Mouse (Mus musculus): ENCODE results near the gene Ift46. TPM values are rescaled to one million over a fixed set of nuclear protein-coding genes. Genes with fewer than 3 reads are reported as not detected.

Ift46 gene
- total and polyA plus RNA-seq, 3 experiments, result 30.2 to 51.9 TPM; not detected in 1

DNA sequence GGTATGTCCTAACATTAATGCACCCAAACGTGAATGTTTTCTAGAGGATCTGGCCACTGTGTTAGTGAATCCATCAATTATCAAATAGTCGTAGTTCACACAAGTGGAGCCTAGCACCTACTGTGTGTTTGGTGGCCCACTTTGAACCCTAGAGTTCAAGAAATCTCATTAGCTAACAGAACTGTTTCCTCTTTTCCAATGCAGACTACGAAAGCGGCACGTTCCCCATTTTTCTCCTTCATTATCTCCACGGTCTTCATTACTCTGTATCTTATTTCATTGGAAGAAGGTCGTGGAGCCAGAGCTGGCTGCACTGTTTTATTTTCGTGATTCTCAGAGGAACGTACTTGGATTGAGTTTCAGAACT is 32.2 kb downstream of the Ift46 start:
- TF ChIP-seq BHLHE40 (IDR thresholded peaks at IDR 0.05; ENCODE audit: borderline replicate concordance, low read depth, low read length) (peak; percentile 61; the same call in 1 of the 2 replicates), GATA1 (IDR thresholded peaks at IDR 0.05; ENCODE audit: low read depth, low read length) (peak; percentile 9; the same call in 1 of the 2 replicates), KAT2A (conservative IDR thresholded peaks at IDR 0.05; ENCODE audit: low read depth, low read length) (no peak), ZKSCAN1 (IDR thresholded peaks at IDR 0.05; ENCODE audit: low read depth, low read length) (peak; percentile 91), UBTF (IDR thresholded peaks at IDR 0.05; ENCODE audit: borderline replicate concordance, insufficient read depth, low read depth, low read length) (0 out of 2 replicates have a peak, but pooled peaks have one; percentile 21)
- Histone ChIP-seq H3K9me3 (replicated peaks; ENCODE audit: insufficient read depth, low read length) (no peaks in the 10 kb centered on the region), H3K36me3 (ENCODE audit: control insufficient read depth in 1 of 2, insufficient read depth in 2 of 2, low read length in 2 of 2) (peaks cover 0 to 2% of the 10 kb centered on the region in 2 experiments; a peak in 2 of 4 replicates), H3K9ac (ENCODE audit: control insufficient read depth, low read depth, low read length, poor library complexity, severe bottlenecking) (peak overlapping the region; percentile 68), H3K4me3 (ENCODE audit: control insufficient read depth in 1 of 2, insufficient read depth in 1 of 2, low read depth in 2 of 2, low read length in 2 of 2) (peak overlapping the region; percentile 71 to 79), H3K79me2 (ENCODE audit: control insufficient read depth, insufficient read depth, low read length, poor library complexity) (no peaks in the 10 kb centered on the region), H3K4me1 (ENCODE audit: control insufficient read depth in 1 of 2, insufficient read depth in 2 of 2, low read length in 2 of 2) (peaks cover 0 to 6% of the 10 kb centered on the region in 2 experiments; a peak in 1 of 4 replicates), H3K27me3 (ENCODE audit: control insufficient read depth in 1 of 2, insufficient read depth in 2 of 2, low read length in 2 of 2) (no peaks in the 10 kb centered on the region), H3K27ac (ENCODE audit: control insufficient read depth, low read depth, low read length) (peak overlapping the region; percentile 1; the same call in 1 of the 2 replicates)
- peak; percentile 75 for DNase-seq (ENCODE audit: low read depth, low spot score)

DNA sequence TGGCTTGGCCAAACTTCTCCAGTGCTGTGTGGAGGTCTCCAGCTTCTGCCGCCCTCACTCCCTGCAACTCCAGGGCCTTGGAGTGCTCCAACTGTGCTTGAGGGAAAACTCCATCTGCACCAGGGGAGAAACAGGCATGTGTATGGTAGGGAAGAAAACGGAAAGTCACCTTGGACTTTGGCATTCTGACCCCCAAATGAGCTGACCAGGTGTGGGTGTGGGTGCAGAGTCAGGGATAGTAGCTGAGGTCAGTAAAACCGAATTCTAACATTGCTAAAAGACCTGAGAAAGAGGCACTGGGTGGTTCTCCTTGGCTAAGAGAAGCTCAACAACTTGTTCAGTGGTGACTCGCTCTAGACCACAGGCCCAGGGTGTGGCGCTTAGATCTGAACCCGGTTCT is 34.0 kb downstream of the Ift46 start:
- H3K79me2 ChIP-seq (ENCODE audit: control insufficient read depth, insufficient read depth, low read length, poor library complexity), result no peaks in the 10 kb centered on the region
- peaks cover 0 to 2% of the 10 kb centered on the region in 2 experiments; a peak in 3 of 4 replicates for H3K36me3 ChIP-seq (ENCODE audit: control insufficient read depth in 1 of 2, insufficient read depth in 2 of 2, low read length in 2 of 2)
- H3K9me3 ChIP-seq (replicated peaks; ENCODE audit: insufficient read depth, low read length), result no peaks in the 10 kb centered on the region
- DNase-seq (ENCODE audit: low read depth, low spot score), result peak; percentile 48
- H3K4me3 ChIP-seq (ENCODE audit: control insufficient read depth in 1 of 2, insufficient read depth in 1 of 2, low read depth in 2 of 2, low read length in 2 of 2), result no peak overlapping the region
- no peak overlapping the region for H3K9ac ChIP-seq (ENCODE audit: control insufficient read depth, low read depth, low read length, poor library complexity, severe bottlenecking)
- no peak for TF ChIP-seq CTCF (IDR thresholded peaks at IDR 0.05 in 2 of 3, conservative IDR thresholded peaks at IDR 0.05 in 1 of 3; ENCODE audit: control insufficient read depth in 1 of 3, insufficient read depth in 1 of 3, low read depth in 2 of 3, low read length in 3 of 3, poor library complexity in 1 of 3, severe bottlenecking in 1 of 3)
- no peaks in the 10 kb centered on the region for H3K27me3 ChIP-seq (ENCODE audit: control insufficient read depth in 1 of 2, insufficient read depth in 2 of 2, low read length in 2 of 2)
- H3K27ac ChIP-seq (ENCODE audit: control insufficient read depth, low read depth, low read length), result no peak overlapping the region
- H3K4me1 ChIP-seq (ENCODE audit: control insufficient read depth in 1 of 2, insufficient read depth in 2 of 2, low read length in 2 of 2), result peaks cover 0 to 6% of the 10 kb centered on the region in 2 experiments; a peak in 1 of 4 replicates

DNA sequence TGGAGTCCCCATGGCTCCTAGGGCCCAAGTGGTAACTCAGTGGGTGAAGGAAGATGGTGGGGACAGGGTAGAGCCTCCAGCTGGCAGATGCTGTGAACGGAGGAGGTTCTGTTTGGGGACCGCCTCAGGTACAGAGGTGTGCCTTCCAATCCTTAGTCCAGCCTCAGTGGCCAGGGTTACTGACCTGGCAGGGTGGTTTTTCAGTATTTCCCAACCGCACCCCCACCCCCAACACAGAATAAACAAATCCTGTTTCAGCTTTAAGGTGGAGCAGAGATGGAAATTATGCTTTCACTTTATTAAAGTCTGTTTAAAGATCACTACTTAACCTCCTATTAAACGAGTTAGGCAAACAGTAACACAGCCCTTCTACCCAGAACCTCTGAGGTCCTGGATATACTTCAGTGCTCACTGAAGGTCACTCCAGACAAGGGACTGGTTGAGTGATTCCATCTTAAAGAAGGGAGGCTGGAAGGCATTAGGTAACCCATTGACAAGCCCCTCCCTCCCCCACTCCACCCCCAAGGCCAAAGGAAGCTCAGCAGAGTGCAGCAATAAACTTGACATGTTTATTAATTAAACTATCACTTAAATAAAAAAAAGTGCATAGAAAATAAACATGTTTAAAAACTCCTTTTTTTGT is 35.2 kb downstream of the Ift46 start, which contains the start of gene Ttc36:
Ttc36 (minus strand) TSS at position 265 of the 643 bp plus-strand sequence.
- no peak within 1 kb of the TSS for H3K9ac ChIP-seq (ENCODE audit: control insufficient read depth, low read depth, low read length, poor library complexity, severe bottlenecking)
- DNase-seq (ENCODE audit: low read depth, low spot score), result no peak
- H3K4me3 ChIP-seq (ENCODE audit: control insufficient read depth in 1 of 2, insufficient read depth in 1 of 2, low read depth in 2 of 2, low read length in 2 of 2), result no peak within 1 kb of the TSS

More for the DNA sequence above, 35.2 kb downstream of the Ift46 start, which contains the start of gene Ttc36:
- Histone ChIP-seq H3K36me3 (ENCODE audit: control insufficient read depth in 1 of 2, insufficient read depth in 2 of 2, low read length in 2 of 2) (peaks cover 0 to 2% of the 10 kb centered on the region in 2 experiments; a peak in 3 of 4 replicates), H3K79me2 (ENCODE audit: control insufficient read depth, insufficient read depth, low read length, poor library complexity) (no peaks in the 10 kb centered on the region), H3K9me3 (replicated peaks; ENCODE audit: insufficient read depth, low read length) (no peaks in the 10 kb centered on the region), H3K4me1 (ENCODE audit: control insufficient read depth in 1 of 2, insufficient read depth in 2 of 2, low read length in 2 of 2) (peaks cover 0 to 6% of the 10 kb centered on the region in 2 experiments; a peak in 1 of 4 replicates), H3K27me3 (ENCODE audit: control insufficient read depth in 1 of 2, insufficient read depth in 2 of 2, low read length in 2 of 2) (no peaks in the 10 kb centered on the region), H3K27ac (ENCODE audit: control insufficient read depth, low read depth, low read length) (no peak within 1 kb of the TSS)
- TF ChIP-seq TAL1 (IDR thresholded peaks at IDR 0.05; ENCODE audit: low read length), result no peak
- no peak for TF ChIP-seq ELF1 (IDR thresholded peaks at IDR 0.05; ENCODE audit: low read depth, low read length)
- TF ChIP-seq HCFC1 (IDR thresholded peaks at IDR 0.05; ENCODE audit: low read depth, low read length), result no peak
- TF ChIP-seq MXI1 (IDR thresholded peaks at IDR 0.05; ENCODE audit: low read depth, low read length), result no peak
- no peak for TF ChIP-seq ZC3H11A (IDR thresholded peaks at IDR 0.05; ENCODE audit: low read depth, low read length)
- TF ChIP-seq BHLHE40 (IDR thresholded peaks at IDR 0.05; ENCODE audit: borderline replicate concordance, low read depth, low read length), result no peak
- no peak for TF ChIP-seq UBTF (IDR thresholded peaks at IDR 0.05; ENCODE audit: borderline replicate concordance, insufficient read depth, low read depth, low read length)
- no peak for TF ChIP-seq SIN3A (IDR thresholded peaks at IDR 0.05; ENCODE audit: low read length)
- no peak for TF ChIP-seq TBP (IDR thresholded peaks at IDR 0.05; ENCODE audit: low read depth, low read length)
